Mouse (Mus musculus): ENCODE measurements around the gene Spata45.
A peak's percentile ranks its signal among the peaks of the same experiment; 100 is the strongest.

The Spata45 gene

DNA sequence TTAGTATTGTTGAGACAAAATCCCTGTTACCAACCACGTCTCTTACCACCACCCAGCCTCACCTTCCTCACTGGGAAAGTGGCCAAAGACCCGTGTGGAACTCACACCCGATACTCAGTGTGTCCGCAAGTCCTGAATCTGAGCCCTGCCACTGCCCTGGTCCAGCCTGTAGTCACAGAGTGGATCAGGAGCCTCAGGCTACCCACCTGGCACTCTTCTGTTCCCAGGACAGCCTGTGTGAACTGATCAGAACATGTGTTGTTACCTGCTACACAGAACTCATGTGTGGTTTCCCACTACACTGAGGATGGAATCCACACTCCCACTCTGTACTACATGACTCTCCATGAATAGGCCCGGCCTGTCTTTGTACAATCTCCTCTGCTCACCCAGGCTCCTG is 5.7 kb downstream of the Spata45 start:
- no peak for DNase-seq

DNA sequence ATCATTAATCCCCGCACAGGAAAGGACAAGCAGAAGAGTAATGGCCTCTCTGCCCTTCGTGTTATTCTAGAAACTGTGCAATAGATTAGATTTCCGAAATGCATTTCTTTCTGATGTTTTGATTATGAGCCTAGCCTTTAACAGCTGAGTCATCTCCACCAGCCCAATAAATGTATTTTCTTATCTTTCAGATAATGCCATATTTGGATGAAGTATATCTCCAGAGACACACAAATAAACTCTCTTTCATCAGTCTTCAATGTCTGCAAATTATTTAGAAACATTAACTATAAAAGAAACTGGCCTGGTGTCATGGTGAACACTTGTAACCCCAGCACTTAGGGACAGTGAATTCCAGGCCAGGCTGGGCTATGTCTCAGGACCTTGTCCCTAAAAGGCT is 6.2 kb downstream of the Spata45 start:
- no peak for DNase-seq

DNA sequence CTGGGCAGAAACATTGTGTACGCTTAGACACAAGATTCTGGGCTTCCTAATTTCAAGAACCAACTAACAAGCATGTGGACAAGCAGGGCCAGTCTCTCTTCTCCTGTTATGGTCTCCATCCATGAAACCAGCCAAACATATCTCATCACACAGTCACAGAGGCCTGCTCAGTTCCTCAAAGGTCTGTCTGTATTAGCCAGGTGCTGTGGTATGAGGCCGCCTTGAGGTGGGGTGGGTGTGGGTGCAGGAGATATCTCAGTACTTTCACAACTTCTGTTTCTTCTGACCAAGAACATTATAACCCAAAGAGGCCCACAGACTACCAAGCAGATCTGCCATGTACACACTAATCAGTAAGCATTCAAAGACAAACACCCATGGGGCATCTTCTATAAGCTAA is 8.8 kb downstream of the Spata45 start:
- no peak for DNase-seq

DNA sequence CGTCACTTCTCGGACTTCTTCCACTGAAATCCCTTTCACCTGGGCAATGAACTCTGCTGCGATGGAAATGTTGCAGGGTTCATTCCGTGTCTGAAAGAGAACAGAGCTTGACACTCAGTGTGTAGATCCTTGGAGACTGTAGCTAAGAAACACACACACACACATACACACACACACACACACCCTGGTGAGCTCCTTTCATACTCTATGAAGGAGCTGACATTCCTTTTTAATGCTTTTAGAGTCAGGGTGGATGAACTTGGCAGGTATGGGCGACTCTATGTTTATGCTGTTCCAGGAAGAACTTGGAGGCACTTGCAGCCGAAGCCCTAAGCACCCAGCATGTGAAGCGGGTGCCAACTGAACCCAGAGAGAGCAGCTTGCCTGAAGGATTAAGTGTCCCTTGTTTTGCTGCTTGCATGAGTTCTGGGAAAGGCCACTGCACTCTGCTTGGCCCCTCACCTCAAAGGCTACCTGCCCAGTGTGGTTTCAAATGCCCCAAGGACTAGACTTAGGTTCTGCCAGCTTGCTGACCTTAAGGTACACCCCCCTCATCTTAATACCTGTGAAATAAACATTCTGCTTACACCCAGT is 9.9 kb downstream of the Spata45 start:
- no peak for DNase-seq

DNA sequence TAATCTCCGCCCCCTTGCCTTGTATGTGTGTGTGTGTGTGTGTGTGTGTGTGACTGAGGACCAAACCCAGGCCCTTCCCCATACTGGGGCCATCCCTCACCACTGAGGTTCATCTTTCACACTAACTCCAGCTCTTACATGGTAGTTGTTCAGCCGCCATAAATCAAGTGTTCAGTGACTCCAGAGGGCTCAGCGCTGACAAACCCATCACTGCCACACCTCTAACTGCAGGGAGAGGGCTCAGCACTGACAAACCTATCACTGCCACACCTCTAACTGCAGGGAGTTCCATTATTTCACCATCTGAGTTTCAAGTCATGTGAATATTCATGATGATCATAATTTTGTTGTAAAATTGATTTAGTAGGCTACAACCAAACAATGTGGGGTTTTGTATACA is 17.1 kb downstream of the Spata45 start:
- no peak for DNase-seq

DNA sequence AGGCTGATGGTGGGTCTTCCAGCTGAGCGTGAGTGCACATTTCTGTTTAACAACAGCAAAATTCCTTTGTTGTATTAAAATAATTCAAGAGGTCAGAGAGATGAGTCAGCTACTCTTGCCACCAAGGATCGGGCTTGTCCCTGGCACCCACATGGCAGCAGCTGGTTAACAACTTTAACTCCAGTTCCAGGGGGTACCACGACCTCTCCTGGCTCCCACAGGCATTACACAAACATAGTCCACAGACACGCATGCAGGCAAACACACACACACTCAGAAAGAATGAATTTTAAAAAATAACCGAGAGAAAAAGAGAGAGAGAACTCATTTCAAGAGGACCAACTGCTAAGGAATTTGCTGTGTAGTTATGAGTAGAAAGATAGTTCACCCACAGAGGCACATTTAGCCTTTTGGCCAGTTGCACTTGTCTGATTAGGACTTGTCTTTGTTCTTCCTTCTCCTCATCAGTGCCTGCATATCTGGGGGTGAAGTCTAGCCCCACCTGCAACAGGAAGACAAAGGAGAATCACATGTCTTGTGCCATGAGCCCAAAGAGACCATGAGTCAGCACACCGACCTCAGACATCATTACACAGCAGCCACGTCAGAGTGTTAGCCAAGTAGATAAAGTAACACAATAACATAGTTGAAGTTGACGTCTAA is 18.6 kb downstream of the Spata45 start:
- no peak for DNase-seq

DNA sequence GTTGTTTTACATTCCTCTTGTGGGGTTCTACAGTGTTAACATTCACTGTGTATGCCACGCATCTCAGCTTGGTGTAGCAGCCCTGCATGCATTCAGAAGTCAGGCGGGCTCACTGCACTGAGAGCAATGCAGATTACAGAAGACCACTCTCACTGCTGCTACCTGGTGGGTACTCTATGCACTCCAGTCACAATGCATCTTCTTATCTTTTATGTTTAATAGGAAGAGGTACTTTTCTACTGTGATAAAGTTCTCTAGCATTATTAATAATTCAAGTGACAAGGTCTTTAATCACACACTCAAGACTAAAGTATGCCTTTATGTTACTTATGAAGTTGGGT is 19.1 kb downstream of the Spata45 start:
- DNase-seq = no peak

DNA sequence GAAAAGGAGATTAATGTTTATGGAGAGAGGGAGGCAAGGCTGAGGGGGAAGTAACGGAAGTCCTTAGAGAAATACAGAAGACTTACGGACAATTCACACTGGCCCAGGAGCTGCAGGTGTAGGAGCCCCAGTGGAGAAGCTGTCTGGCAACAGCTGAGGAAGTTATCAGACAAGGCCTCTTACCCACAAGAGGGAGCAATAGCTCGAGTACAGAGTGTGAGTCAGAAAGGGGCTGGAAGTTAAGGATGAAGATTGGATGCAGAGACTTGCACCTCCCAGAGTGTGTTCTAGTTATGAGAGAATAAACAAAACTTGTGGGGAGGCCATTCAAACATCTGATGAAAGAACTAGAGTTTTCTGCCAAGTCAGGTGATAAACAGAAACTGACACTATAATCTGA is 21.0 kb downstream of the Spata45 start:
- DNase-seq = no peak

DNA sequence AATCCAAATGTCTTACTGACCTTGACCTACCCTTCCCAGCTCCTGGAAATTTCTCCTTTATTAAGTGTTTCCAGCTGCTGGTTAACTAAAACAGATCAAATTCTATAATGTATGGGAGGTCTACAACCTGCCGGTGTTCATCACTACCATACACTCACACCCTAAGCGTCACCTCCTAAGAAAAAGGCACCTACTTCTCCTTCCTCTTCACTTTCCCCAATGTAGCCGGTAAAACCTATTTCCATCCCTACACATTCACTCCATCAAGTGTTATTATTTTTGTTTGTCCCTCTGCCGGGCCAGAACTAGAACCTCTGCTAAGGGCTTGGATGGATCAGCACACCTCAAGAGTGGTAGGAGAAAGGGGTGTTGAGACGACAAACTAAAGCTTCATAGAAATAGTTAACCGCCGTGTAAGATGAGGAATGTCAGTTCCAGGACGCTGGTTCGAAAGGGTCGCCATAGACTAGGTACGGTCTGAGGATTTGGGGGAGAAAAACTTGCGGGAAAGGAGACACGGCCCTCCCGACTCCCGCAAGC is 25.9 kb downstream of the Spata45 start:
- no peak for DNase-seq

DNA sequence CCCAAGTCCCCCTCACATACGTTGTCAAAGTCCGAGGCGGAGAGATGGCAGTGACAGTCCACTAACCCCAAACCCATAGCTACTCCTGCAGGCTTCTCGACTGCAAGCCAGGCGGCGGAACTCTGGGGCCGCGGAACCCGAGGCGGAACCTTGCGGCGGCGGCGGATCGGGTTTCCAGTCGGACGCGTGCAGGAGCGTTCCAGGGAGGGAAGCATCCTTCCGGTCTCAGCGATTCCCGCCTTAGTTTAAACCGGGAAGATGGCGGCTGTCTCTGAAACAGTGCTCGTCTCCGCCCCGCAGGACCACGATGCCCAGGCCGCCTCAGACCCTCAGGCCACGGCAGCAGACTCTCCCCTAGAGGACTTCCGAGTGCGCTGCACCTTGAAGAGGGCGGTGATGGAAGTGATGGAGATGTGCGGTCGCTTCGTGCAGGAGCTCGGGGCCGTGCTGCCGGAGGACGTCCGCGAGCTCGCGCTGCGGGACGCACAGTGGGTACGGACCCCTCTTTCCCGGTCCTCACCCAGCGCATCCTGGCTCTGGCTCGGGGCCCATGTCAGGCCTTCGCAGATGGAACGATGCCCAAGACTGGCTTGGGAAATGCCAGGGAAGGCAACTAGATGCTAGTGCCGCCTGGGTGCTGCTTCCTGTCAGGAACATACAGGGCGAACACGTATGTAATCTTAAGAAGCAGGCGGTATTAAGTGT is 26.5 kb downstream of the Spata45 start, which contains the start of the genes Tatdn3 and Nsl1:
Tatdn3 (minus strand) TSS at position 152 of the 705 bp plus-strand sequence.
Nsl1 (plus strand) TSS at position 232 of the 705 bp plus-strand sequence.
- DNase-seq = peak; percentile 95 to 96

DNA sequence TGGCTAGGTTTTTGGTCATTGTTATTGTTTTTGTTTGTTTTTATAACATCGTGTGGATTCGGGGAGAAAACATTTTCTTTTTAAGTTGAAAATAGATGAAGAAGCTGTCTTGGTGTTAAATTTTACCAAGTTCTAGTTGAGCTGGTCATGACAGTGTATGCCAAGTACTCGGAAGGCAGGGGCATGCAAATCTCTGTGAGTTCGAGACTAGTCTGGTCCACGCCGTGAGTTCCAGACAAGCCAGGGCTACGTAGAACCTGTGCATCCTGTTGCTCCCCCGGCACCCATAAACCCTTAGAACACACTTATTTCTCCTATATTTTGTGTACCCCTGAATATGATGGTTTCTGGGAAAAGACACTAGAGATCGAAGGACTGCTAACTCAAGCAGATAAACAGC is 27.3 kb downstream of the Spata45 start:
- no peak for DNase-seq

DNA sequence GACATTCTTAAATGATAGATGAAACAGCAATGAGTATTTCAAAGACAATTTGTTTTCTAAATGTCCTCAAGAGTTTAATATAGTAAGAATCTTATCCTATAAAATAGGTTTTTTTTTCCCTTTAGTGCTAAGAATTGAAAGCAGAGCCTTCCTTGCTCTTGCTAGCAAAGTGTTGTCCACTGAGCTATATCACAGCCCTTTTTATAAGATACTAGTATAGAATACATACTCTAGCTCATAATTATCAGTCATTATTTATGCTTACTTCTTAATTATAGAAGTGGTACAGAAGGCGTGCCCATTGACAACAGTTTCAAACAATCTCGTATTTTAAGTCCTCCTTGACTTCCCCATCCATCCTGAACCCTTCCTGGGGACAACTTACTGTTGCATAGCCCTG is 28.1 kb downstream of the Spata45 start:
- no peak for DNase-seq

DNA sequence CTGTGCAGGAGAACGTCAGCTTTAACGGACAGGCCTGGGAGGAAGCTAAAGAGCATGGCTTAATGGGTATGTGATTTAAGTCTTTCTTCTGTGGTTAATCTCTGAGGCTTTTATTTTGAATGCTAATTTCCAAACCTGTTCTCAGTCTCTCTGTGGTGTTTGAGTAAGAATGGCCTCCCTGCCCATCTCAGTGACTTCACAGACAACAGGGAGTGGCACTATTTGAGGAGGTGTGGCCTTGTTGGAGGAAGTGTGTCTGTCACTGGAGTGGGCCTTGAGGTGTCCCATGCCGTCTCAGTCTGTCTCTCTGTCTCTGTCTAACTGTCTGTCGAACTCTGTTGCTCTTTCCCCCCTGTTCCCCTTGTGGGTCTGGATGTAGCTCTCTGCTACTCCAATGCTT is 28.7 kb downstream of the Spata45 start:
- no peak for DNase-seq

DNA sequence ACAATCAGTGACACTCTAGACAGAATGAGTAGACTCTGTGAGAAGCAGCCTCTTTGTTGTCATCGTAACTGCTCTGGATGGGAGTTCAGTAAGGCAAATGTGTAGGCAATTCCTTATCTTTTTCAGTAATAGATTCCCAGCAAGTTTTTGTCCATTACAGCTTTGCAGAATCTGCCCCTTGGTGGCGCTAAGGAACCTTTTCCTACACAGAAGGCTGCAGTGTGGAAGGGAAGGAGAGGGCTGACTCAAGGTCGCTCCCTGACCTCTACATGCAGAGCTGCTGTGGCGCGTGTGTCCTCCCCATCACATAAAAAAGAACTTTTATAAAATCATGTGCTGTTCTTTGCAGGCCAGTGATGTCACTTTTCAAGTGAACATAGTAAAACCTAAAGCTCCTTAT is 31.9 kb downstream of the Spata45 start:
- DNase-seq = no peak

DNA sequence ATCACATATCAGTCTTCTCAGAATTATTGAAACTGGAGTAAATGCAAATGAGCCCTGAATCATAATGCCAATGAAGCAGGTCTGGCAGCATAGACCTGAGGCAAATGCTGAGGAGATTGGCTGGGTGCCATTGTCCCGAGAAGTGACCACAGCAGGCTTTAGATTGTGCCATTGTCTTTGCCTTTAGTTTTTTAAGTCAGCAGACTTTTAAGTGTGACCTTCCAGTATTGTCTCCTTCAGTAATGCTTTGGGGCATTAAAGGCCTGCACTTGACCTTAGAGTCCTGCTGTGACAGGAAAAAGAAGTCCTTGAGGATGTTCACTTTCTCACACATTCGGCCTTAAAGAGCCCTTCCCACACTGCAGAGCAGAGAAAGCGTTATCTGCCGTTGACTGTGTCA is 33.8 kb downstream of the Spata45 start:
- DNase-seq = no peak

DNA sequence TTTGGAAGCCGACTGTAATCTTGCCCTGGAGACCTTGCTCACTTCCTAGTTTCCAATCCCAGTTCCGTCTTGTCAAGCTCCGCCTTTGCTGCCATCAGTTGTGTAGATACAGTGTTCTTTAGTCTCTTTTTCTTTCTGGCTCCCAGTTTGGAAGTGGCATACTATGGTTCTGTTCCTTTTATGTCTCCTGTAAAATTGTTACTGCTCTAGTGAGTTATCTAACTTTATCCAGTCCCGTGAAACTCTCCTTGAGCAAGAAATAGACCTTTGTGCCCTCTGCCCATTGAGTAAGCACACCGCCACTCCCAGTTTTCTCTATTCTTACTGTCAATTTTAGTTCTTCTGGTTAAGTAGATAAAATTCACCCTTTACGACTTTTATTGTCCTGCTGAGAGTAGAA is 35.2 kb downstream of the Spata45 start:
- DNase-seq = no peak

DNA sequence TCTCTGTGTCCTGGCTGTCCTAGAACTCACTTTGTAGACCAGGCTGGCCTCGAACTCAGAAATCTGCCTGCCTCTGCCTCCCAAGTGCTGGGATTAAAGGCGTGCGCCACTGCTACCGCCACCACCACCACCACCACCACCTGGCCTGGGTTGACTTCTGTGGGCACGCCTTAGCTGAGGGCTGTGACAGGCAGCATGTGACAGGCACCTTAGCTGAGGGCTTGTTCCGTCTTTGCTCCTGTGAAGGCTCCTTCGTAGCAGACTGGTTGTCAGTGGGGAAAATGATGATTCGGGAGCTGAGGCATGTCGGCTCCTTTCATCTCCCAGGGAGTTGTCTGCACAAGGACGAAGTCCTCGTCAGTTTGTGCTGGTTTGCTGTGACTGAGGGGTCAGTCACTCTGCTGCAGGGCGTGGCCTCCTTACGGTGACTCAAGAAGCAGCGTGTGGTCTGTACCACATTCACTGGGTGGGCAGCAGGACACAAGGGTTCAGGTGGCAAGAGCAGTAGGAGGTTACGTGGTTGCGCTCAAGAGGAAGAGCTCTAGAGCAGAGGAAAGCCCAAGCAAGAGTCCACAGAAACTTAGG is 36.0 kb downstream of the Spata45 start:
- DNase-seq = no peak

DNA sequence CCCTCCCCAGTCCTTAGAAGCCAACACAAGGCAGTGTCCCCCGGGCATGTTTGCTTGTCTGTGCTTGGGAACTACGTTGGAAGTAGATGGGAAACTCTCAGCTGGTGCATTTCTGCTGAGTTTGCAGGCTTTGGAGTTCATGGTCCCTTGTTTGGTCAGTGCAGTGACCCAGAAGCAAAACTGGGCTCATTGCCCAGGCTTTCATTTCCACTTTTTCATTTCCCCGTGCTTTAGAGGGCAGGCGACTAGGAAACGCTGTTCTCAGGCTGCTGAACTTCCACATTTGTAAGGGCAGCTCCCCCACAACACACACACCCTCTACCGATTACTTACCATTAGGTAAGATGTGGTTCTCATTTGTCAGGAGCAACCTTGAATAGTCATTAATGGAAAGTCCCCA is 36.6 kb downstream of the Spata45 start:
- peak; percentile 42 to 53 for DNase-seq

DNA sequence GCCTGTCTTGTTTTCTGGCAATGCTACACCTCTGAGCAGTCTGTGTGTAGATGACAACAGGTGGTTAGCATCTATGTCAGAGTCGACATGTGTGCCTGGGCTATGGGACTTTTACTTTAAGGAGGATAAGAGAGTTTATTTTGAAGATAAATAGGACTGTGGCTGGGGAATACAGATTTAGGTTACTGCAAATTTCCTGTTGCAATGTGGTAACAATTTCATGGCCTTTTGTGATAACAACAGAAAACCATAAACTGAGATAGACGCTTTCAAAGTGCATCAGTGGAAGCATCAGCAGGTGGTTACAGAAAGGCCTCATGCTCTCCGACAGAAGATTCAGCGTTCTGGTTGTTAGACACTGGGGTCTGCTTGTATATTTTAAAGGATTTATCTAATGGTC is 37.0 kb downstream of the Spata45 start:
- DNase-seq = no peak

DNA sequence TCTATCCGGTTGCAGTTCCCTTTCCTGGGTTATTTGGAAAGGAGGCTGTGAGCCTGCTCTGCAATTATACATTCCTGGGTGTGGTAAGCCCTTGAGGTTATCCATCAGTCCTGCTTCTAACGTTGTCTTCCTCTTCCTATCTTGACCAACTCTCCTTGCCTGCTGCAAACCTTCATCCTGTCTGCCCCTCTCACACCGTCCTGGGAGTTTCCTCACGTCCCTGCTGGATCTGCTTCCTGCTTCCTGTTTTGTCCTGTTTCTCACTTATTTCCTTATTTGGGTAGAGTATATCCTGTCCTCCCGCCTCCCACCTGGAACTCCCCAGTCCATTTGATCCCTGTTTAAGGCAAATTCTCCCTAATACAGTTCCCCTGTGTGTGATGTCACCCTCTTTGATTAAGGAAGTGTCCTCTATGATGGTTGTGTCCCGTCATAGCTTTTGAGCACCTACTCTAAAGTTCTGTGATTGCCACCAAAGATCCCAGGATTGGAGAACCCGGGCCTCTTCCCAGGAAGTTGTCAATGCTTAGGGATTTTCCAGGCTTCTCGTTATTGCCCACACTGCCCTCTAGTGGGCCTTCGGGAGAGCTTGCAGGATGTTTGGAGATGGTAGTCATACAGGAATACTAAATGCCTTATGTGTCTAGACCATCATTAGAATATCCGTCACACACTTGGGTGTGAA is 38.9 kb downstream of the Spata45 start:
- no peak for DNase-seq

DNA sequence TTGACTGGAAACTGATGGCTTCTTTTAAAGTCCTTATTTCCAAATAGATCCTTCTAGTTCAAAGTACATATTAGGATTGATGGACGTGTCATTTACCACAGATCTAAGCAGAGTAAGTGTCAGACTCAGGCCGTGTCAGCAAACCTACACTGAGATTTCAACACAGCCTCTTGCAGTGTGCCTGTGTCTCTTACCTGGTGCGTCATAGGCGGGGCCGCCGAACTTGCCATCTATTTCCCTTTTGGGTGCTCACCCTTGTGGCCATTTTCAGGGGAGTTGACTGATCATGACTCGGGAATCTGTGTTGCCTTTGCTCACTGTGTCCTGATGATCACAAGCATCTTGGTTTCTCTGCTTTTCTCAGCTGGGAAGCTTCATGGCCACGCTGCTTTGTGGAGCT is 46.8 kb downstream of the Spata45 start:
- no peak for DNase-seq

DNA sequence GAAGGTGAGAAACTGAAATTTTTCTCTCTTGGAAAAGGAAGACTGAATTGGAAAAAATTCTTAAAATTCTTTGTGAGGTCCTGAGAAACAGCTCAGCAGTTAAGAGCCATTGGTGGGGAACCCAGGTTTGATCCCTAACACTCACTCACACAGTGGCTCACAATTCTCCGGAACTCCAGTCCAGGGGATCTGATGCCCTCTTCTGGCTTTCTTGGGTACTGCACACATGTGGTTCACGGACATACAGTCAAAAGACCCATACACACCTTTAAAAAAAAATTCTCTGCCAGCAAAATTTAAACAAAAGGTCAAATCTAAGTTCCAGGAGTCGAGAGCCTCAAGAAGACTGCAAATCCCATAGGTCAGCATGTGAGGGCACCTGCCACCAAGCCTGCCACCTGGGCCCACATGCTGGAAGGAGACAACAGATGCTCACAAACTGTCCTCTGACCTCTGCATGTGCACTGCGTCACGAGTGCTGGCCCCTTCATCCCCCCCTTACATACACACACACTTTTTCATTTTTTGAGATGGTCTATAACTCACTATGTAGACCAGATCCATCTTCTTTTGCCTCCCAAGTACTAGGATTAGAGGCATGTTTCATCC is 48.6 kb downstream of the Spata45 start:
- peak; percentile 69 to 71 for DNase-seq

DNA sequence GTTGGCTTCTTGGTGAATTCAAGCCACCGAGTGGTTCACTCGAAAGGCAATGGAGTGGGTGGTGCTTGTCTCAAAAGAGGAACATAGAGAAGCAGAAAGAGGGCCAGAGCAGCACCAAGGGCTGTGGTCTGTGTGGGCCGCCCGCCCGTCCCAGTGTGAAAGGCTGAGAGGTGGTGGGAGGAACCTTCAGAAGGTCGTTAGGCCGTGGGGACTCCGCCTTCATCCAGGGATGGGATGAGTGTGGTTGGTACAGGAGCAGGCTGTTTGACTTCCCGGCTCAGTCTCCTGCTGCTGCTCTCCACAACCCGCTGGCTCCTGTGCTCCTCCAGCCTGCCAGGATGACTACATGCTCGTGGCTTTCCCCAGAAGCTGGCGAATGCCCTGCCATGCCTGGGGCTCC is 49.2 kb downstream of the Spata45 start:
- DNase-seq = peak; percentile 41 to 43

Measured in B cell, adult 2 months (primary cell).